In genomic region chr7:3457841-3458217, GRCm38 (mm10) we compare ENCODE assay signal across 38 mouse cellular contexts. TPM values are rescaled to one million over a fixed set of nuclear protein-coding genes. Genes with fewer than 3 reads are reported as not detected.
DNase-seq lines count a peak whose midpoint lies in the region; ATAC-seq and TF ChIP-seq lines count a peak whose summit lies in the region.
"Had no signal": no experiment of that assay in that cellular context is flagged by ENCODE, and none has a peak within 500 bp of the region (broad histone marks: within the 10 kb centered on the region; RNA-seq: fewer than 3 reads in every experiment).

No protein-coding gene starts in this region.

- no peak for TF ChIP-seq CTCF in intestine, postnatal 0 days (IDR thresholded peaks at IDR 0.05; ENCODE audit: low read depth)
- no peak for TF ChIP-seq CTCF in testis, adult 2 months (IDR thresholded peaks at IDR 0.05; ENCODE audit: control insufficient read depth, insufficient read depth, insufficient replicate concordance, low read depth, low read length)

- 0 out of 2 replicates have a peak overlapping the region, but pooled peaks have one; percentile 29 for H3K27ac ChIP-seq in intestine, embryonic 14.5 days (ENCODE audit: low read depth)
- H3K27ac ChIP-seq in intestine, postnatal 0 days (ENCODE audit: low read depth, low read length), result no peak overlapping the region
- 0 out of 2 replicates have a peak overlapping the region, but pooled peaks have one; percentile 3 for H3K27ac ChIP-seq in testis, adult 2 months (ENCODE audit: control insufficient read depth, insufficient read depth, low read depth, low read length)
- no peak overlapping the region for H3K27ac ChIP-seq in midbrain, embryonic 13.5 days
- H3K27ac ChIP-seq: forebrain, embryonic 10.5 days; forebrain, embryonic 15.5 days; gastrocnemius, adult 2 months; heart, embryonic 13.5 days; hindbrain, embryonic 14.5 days; kidney, embryonic 15.5 days; lung, embryonic 15.5 days; midbrain, embryonic 10.5 days; neural tube, embryonic 13.5 days; stomach, embryonic 15.5 days had no signal

- no peak overlapping the region for H3K4me2 ChIP-seq in intestine, embryonic 14.5 days (ENCODE audit: low read length)
- no peak overlapping the region for H3K4me2 ChIP-seq in intestine, postnatal 0 days (replicated peaks; ENCODE audit: low read depth)
- no peak overlapping the region for H3K4me2 ChIP-seq in midbrain, embryonic 13.5 days (replicated peaks)
- H3K4me2 ChIP-seq: forebrain, embryonic 15.5 days; heart, embryonic 13.5 days; hindbrain, embryonic 14.5 days; kidney, embryonic 15.5 days; lung, embryonic 15.5 days; neural tube, embryonic 13.5 days; stomach, embryonic 15.5 days had no signal

- WGBS in intestine, embryonic 14.5 days, result 66% methylated on average over 9 of the region's 9 CpGs
- 69% methylated on average over 9 of the region's 9 CpGs for WGBS in intestine, postnatal 0 days
- 83% methylated on average over 9 of the region's 9 CpGs for WGBS in midbrain, embryonic 13.5 days

- no peak for DNase-seq in intestine, embryonic 14.5 days (ENCODE audit: low spot score)
- no peak for DNase-seq in testis, postnatal 14 days (ENCODE audit: low spot score)
- peak; percentile 56 for DNase-seq in adrenal gland, postnatal 25 days
- peak; percentile 51 for DNase-seq in testis, postnatal 10 days (ENCODE audit: low spot score)
- no peak for DNase-seq in gastrocnemius, postnatal 14 days
- DNase-seq: B cell, adult 2 months; cerebellum, adult 11-12 months; cerebellum, adult 9-11 months; gastrocnemius, adult 2 months; heart, postnatal 10 days; kidney, adult 18-20 months; kidney, postnatal 25 days; retina, postnatal 1 day; right cerebral cortex, postnatal 25 days; thymus, adult 2 months had no signal

- ATAC-seq in intestine, embryonic 14.5 days (replicated peaks; ENCODE audit: low FRiP score, low TSS enrichment, low read depth), result no peak
- ATAC-seq in intestine, postnatal 0 days, result no peak
- no peak for ATAC-seq in midbrain, embryonic 13.5 days
- ATAC-seq: activated CD4-positive, CD25-positive, alpha-beta regulatory T cell, adult 4 months; forebrain, embryonic 15.5 days had no signal

- H3K4me1 ChIP-seq in intestine, embryonic 14.5 days (replicated peaks; ENCODE audit: control insufficient read depth, insufficient read depth, low read length), result no peaks in the 10 kb centered on the region
- H3K4me1 ChIP-seq in intestine, postnatal 0 days (replicated peaks; ENCODE audit: control insufficient read depth, insufficient read depth, low read length), result no peaks in the 10 kb centered on the region
- H3K4me1 ChIP-seq in testis, adult 2 months (ENCODE audit: control insufficient read depth, insufficient read depth, low read length), result no peaks in the 10 kb centered on the region
- no peaks in the 10 kb centered on the region for H3K4me1 ChIP-seq in midbrain, embryonic 13.5 days (replicated peaks)
- H3K4me1 ChIP-seq: forebrain, embryonic 10.5 days; forebrain, embryonic 15.5 days; heart, embryonic 13.5 days; kidney, embryonic 15.5 days; lung, embryonic 15.5 days; midbrain, embryonic 10.5 days; neural tube, embryonic 13.5 days; stomach, embryonic 15.5 days had no signal

- TF ChIP-seq POLR2A in testis, adult 2 months (IDR thresholded peaks at IDR 0.05; ENCODE audit: control insufficient read depth, low read depth, low read length), result no peak

- H3K9me3 ChIP-seq in intestine, embryonic 14.5 days (ENCODE audit: control insufficient read depth, low read length), result no peaks in the 10 kb centered on the region
- no peaks in the 10 kb centered on the region for H3K9me3 ChIP-seq in intestine, postnatal 0 days (ENCODE audit: control insufficient read depth)
- H3K9me3 ChIP-seq in midbrain, embryonic 13.5 days, result no peaks in the 10 kb centered on the region
- H3K9me3 ChIP-seq: forebrain, embryonic 15.5 days; heart, embryonic 13.5 days; kidney, embryonic 15.5 days; lung, embryonic 15.5 days; midbrain, embryonic 10.5 days; neural tube, embryonic 13.5 days; stomach, embryonic 15.5 days had no signal

- H3K27me3 ChIP-seq in intestine, embryonic 14.5 days (replicated peaks; ENCODE audit: control insufficient read depth, insufficient read depth, low read length), result no peaks in the 10 kb centered on the region
- no peaks in the 10 kb centered on the region for H3K27me3 ChIP-seq in intestine, postnatal 0 days (replicated peaks; ENCODE audit: control insufficient read depth, insufficient read depth, low read length)
- no peaks in the 10 kb centered on the region for H3K27me3 ChIP-seq in testis, adult 2 months (ENCODE audit: control insufficient read depth, insufficient read depth, low read length)
- H3K27me3 ChIP-seq in midbrain, embryonic 13.5 days, result no peaks in the 10 kb centered on the region
- H3K27me3 ChIP-seq: forebrain, embryonic 15.5 days; kidney, embryonic 15.5 days; lung, embryonic 15.5 days; neural tube, embryonic 13.5 days; stomach, embryonic 15.5 days had no signal

- intact Hi-C loops in gastrocnemius, postnatal 14 days (cut with DNase I; ENCODE audit: low total_unique reads), result no loop called here

- H3K4me3 ChIP-seq in intestine, embryonic 14.5 days (ENCODE audit: low read depth, low read length), result no peak overlapping the region
- no peak overlapping the region for H3K4me3 ChIP-seq in intestine, postnatal 0 days (ENCODE audit: low read depth, low read length)
- H3K4me3 ChIP-seq in testis, adult 2 months (ENCODE audit: control insufficient read depth, low read depth, low read length), result no peak overlapping the region
- H3K4me3 ChIP-seq in midbrain, embryonic 13.5 days (replicated peaks), result no peak overlapping the region
- H3K4me3 ChIP-seq: forebrain, embryonic 10.5 days; forebrain, embryonic 15.5 days; gastrocnemius, adult 2 months; heart, embryonic 13.5 days; kidney, embryonic 15.5 days; lung, embryonic 15.5 days; midbrain, embryonic 10.5 days; myocyte; neural tube, embryonic 13.5 days; stomach, embryonic 15.5 days had no signal

- no peak overlapping the region for H3K9ac ChIP-seq in intestine, embryonic 14.5 days (ENCODE audit: low read length)
- H3K9ac ChIP-seq in intestine, postnatal 0 days (ENCODE audit: low read depth, low read length), result no peak overlapping the region
- H3K9ac ChIP-seq in midbrain, embryonic 13.5 days (replicated peaks), result no peak overlapping the region
- H3K9ac ChIP-seq: forebrain, embryonic 15.5 days; heart, embryonic 13.5 days; hindbrain, embryonic 14.5 days; kidney, embryonic 15.5 days; lung, embryonic 15.5 days; neural tube, embryonic 13.5 days; stomach, embryonic 15.5 days had no signal

- H3K36me3 ChIP-seq in intestine, embryonic 14.5 days (ENCODE audit: control insufficient read depth, insufficient read depth, low read length), result no peaks in the 10 kb centered on the region
- no peaks in the 10 kb centered on the region for H3K36me3 ChIP-seq in intestine, postnatal 0 days (ENCODE audit: control insufficient read depth, insufficient read depth)
- H3K36me3 ChIP-seq in testis, adult 2 months (ENCODE audit: control insufficient read depth, insufficient read depth, low read length), result no peaks in the 10 kb centered on the region
- H3K36me3 ChIP-seq in midbrain, embryonic 13.5 days, result no peaks in the 10 kb centered on the region
- H3K36me3 ChIP-seq: forebrain, embryonic 10.5 days; forebrain, embryonic 15.5 days; heart, embryonic 13.5 days; kidney, embryonic 15.5 days; lung, embryonic 15.5 days; midbrain, embryonic 10.5 days; neural tube, embryonic 13.5 days; stomach, embryonic 15.5 days had no signal

RNA-seq across cellular contexts. Expression of gene Cacng6, which starts 33.8 kb away (rescaled TPM):
- 0.13 TPM in 1 of 2 replicates, not detected in the other for polyA plus RNA-seq in intestine, embryonic 14.5 days (2014; fragmentation: Nextera tagmentation; extraction: Ambion mirVana)
- 0.22 and 0.33 TPM in 2 replicates for polyA plus RNA-seq in intestine, postnatal 0 days (2015; fragmentation: Nextera tagmentation; extraction: Ambion mirVana)
- polyA plus RNA-seq in testis, adult 2 months (2012; rRNA removed), result 0.05 and 0.11 TPM in 2 replicates
- total RNA-seq in adrenal gland, postnatal 25 days (2021), result not detected in 2 replicates
- total RNA-seq in gastrocnemius, postnatal 14 days (2021), result 10 to 100 TPM; 79.3 to 91.5 TPM
- not detected in 2 replicates for polyA plus RNA-seq in midbrain, embryonic 13.5 days (2015; fragmentation: Nextera tagmentation; extraction: Ambion mirVana)
- total RNA-seq: hematopoietic stem cell, adult 5-6 weeks; megakaryocyte progenitor cell, adult 5-6 weeks; midbrain, postnatal 0 days had no signal
- polyA plus RNA-seq: activated CD4-positive, CD25-positive, alpha-beta regulatory T cell, adult 4 months; hindbrain, embryonic 14.5 days; liver, adult 2 months; lung, embryonic 15.5 days; midbrain, embryonic 10.5 days had no signal

RNA-seq across cellular contexts. Expression of gene Tarm1, which starts 44.6 kb away (rescaled TPM):
- polyA plus RNA-seq in intestine, embryonic 14.5 days (2014; fragmentation: Nextera tagmentation; extraction: Ambion mirVana), result 0.16 TPM in 1 of 2 replicates, not detected in the other
- not detected in 2 replicates for polyA plus RNA-seq in intestine, postnatal 0 days (2015; fragmentation: Nextera tagmentation; extraction: Ambion mirVana)
- 0.84 and 1.3 TPM in 2 replicates for polyA plus RNA-seq in testis, adult 2 months (2012; rRNA removed)
- 1.0 and 1.2 TPM in 2 replicates for total RNA-seq in adrenal gland, postnatal 25 days (2021)
- total RNA-seq in gastrocnemius, postnatal 14 days (2021), result under 1 TPM in 1 of 2 experiments, not detected in 1; 0.12 TPM
- polyA plus RNA-seq in midbrain, embryonic 13.5 days (2015; fragmentation: Nextera tagmentation; extraction: Ambion mirVana), result not detected in 2 replicates
- total RNA-seq: gastrocnemius, adult 2 months; heart, adult 8-10 months; heart, postnatal 10 days; layer of hippocampus, adult 18-20 months; layer of hippocampus, postnatal 25 days; left cerebral cortex, postnatal 10 days; liver, adult 2 months; midbrain, postnatal 0 days had no signal
- polyA plus RNA-seq: forebrain, embryonic 10.5 days; forebrain, embryonic 15.5 days; heart, embryonic 13.5 days; hindbrain, embryonic 14.5 days; limb, embryonic 11.5 days; liver, adult 2 months; midbrain, embryonic 10.5 days; midbrain, postnatal 0 days; neural tube, embryonic 13.5 days had no signal

Comparison
In these comparisons a context has a peak if more than half of its experiments do, and no peak if none do; other contexts are left out.
1. DNase-seq: peak in adrenal gland, postnatal 25 days (single experiment) and testis, postnatal 10 days (single experiment); none in intestine, embryonic 14.5 days (single experiment), testis, postnatal 14 days (single experiment) and gastrocnemius, postnatal 14 days (single experiment).
2. H3K27ac ChIP-seq: peak in intestine, embryonic 14.5 days (single experiment) and testis, adult 2 months (single experiment); none in intestine, postnatal 0 days (single experiment) and midbrain, embryonic 13.5 days (single experiment).